Mouse (Mus musculus): ENCODE results near the gene Tmem211. TPM values are rescaled to one million over a fixed set of nuclear protein-coding genes. Genes with fewer than 3 reads are reported as not detected.

Tmem211 gene
- polyA plus RNA-seq, 1 experiment from 2014 or later, result not detected

Other genes with a start within 250 kb of the Tmem211 start
- gene Grk3, start 211.1 kb upstream of the Tmem211 start, polyA plus RNA-seq (2015; fragmentation: Nextera tagmentation; extraction: Ambion mirVana), result 12.3 TPM in 2 replicates
- not detected in 2 replicates for gene Crybb2, start 156.8 kb upstream of the Tmem211 start, polyA plus RNA-seq (2015; fragmentation: Nextera tagmentation; extraction: Ambion mirVana)
- 0.86 and 0.93 TPM in 2 replicates for gene Crybb3, start 145.3 kb upstream of the Tmem211 start, polyA plus RNA-seq (2015; fragmentation: Nextera tagmentation; extraction: Ambion mirVana)
- 14.4 and 14.8 TPM in 2 replicates for gene 2900026A02Rik, start 5.7 kb upstream of the Tmem211 start, polyA plus RNA-seq (2015; fragmentation: Nextera tagmentation; extraction: Ambion mirVana)
- gene Sgsm1, start 83.9 kb downstream of the Tmem211 start, polyA plus RNA-seq (2015; fragmentation: Nextera tagmentation; extraction: Ambion mirVana), result 1.5 TPM in 2 replicates
- not detected in 2 replicates for gene Aym1, start 130.4 kb downstream of the Tmem211 start, polyA plus RNA-seq (2015; fragmentation: Nextera tagmentation; extraction: Ambion mirVana)

Data from heart, embryonic 13.5 days (tissue).